Mouse (Mus musculus) embryonic facial prominence, embryonic 12.5 days (tissue): ENCODE measurements around the gene Pgpep1l. TPM values are rescaled to one million over a fixed set of nuclear protein-coding genes. Genes with fewer than 3 reads are reported as not detected.
"Not testable (repeated sequence)": the region's sequence is repeated elsewhere in the genome, so short reads cannot be mapped to it uniquely, and the experiment has no call there.

ENCODE experiments used
- ATAC-seq: fragments of 200-750 bp; cut with Nextera tagmentation; 2 replicates; pipeline ENCODE4 v1.8.0; 2017; ENCODE audit not compliant: insufficient number of reproducible peaks, insufficient read depth, low FRiP score, low TSS enrichment
- H3K27ac ChIP-seq: fragments of 300-500 bp; sonication (generic); 2 replicates; pipeline ENCODE4 v1.5.1; 2016; ENCODE audit warnings: mild to moderate bottlenecking
- H3K27me3 ChIP-seq: fragments of 300-500 bp; sonication (generic); 2 replicates; pipeline ENCODE4 v1.6.1; 2016; ENCODE audit warnings: mild to moderate bottlenecking, moderate library complexity
- H3K36me3 ChIP-seq: fragments of 300-500 bp; sonication (generic); 2 replicates; pipeline ENCODE4 v1.6.1; 2016; ENCODE audit warnings: mild to moderate bottlenecking
- H3K4me1 ChIP-seq: fragments of 300-500 bp; sonication (generic); 2 replicates; pipeline ENCODE4 v1.6.1; 2016
- H3K4me2 ChIP-seq: fragments of 300-500 bp; sonication (generic); replicated peaks from 2 replicates; pipeline ENCODE4 v1.6.1; 2016; ENCODE audit warnings: mild to moderate bottlenecking, moderate library complexity
- H3K4me3 ChIP-seq: fragments of 300-500 bp; sonication (generic); 2 replicates; pipeline ENCODE4 v1.5.1; 2016; ENCODE audit warnings: mild to moderate bottlenecking
- H3K9ac ChIP-seq: fragments of 300-500 bp; sonication (generic); 2 replicates; pipeline ENCODE4 v1.6.1; 2016; ENCODE audit warnings: mild to moderate bottlenecking, moderate library complexity
- H3K9me3 ChIP-seq: fragments of 300-500 bp; sonication (generic); 2 replicates; pipeline ENCODE4 v1.6.1; 2016; ENCODE audit warnings: mild to moderate bottlenecking, moderate library complexity
- WGBS: fragments of 180-500 bp; shearing (Covaris S2); methylation state at CpG from one replicate; pipeline ENCODE4 v1.1.7; 2016; 5-methylcytosine and 5-hydroxymethylcytosine counted together
- polyA plus RNA-seq: library from polyadenylated mRNA; unstranded; fragments of >200 nt; fragmentation: Nextera tagmentation; extraction: Ambion mirVana; gene quantifications from 2 replicates; pipeline ENCODE4 v1.2.1, GENCODE M21; 2016

Gene Pgpep1l
- polyA plus RNA-seq, 1 experiment from 2014 or later: not detected

DNA sequence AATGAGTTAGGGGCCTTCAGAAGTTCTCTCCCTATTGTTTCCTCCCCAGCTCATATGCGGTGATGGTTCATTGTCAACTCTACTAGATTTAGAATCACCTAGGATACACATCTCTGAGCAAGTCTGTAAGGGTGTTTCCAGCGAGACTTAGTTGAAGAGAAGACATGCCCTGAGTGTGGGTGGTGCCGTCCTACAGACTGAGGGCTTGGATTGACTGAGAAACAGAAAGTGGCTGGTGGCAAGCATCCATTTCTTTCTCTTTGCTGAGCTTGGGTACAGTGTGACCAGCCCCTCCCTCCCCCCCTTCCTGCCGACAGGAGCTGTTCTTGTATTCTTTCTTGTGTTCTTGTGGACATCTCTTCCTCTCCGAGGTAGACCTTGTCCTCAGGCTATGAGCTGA lies 17.3 kb upstream of the Pgpep1l start:
- Histone ChIP-seq H3K9me3 (no peaks in the 10 kb centered on the region), H3K9ac (no peak overlapping the region), H3K27me3 (no peaks in the 10 kb centered on the region), H3K27ac (no peak overlapping the region), H3K4me2 (no peak overlapping the region), H3K4me3 (no peak overlapping the region), H3K4me1 (peaks cover 36% of the 10 kb centered on the region), H3K36me3 (no peaks in the 10 kb centered on the region)
- ATAC-seq: no peak
- 64% methylated on average over 5 of the region's 5 CpGs for WGBS

DNA sequence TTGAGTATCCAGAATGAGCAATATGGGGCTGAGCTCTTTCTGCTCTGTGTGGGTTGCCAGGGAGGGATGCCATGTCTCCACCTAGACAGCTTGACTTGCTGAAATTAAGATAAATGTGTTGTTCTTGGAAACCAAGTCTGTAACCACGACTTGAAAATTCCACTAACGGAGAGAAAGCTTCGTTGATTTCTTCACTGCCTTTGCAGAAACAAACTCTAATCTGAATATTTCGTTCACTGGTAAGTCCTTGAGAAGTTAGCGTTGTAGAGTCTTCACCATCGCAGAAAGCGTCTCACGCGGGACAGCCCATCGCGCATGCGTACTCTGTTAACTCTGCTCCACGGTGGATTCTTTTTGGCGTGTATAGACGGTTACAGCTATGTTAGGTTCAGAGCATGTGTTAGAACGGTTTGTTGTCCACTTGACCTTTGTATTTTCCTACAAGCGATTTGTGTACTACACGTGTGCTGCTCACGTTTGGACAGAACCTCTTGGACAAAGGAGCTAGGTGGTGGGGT lies 16.4 kb upstream of the Pgpep1l start:
- ATAC-seq: no peak
- Histone ChIP-seq H3K4me1 (peaks cover 35% of the 10 kb centered on the region), H3K36me3 (no peaks in the 10 kb centered on the region), H3K9ac (no peak overlapping the region), H3K9me3 (no peaks in the 10 kb centered on the region), H3K4me2 (no peak overlapping the region), H3K27ac (no peak overlapping the region), H3K27me3 (no peaks in the 10 kb centered on the region), H3K4me3 (no peak overlapping the region)
- WGBS: 93% methylated on average over 19 of the region's 19 CpGs

DNA sequence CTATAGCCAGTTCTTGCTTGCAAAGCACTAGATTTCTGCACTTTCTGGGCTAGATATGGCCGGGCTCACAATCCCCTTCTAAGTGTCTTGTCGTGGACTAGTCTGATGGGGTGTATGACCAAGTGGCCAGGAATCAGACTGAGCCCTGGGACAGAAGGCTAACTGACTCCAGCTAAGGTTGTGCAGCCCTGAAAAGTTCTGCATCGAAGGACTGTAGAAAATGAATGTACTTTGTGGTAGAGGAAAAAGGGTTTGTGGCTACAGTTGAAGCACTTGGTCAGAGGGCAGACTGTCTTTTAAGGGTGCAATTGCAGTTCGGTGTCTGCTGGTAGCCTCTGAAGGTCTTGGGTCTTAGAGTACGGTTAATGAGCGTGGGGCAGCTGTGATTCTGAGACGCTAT lies 15.4 kb upstream of the Pgpep1l start:
- ATAC-seq: no peak
- no peak overlapping the region for H3K27ac ChIP-seq
- 86% methylated on average over 7 of the region's 7 CpGs for WGBS
- H3K36me3 ChIP-seq: no peaks in the 10 kb centered on the region
- H3K9ac ChIP-seq: no peak overlapping the region
- no peak overlapping the region for H3K4me3 ChIP-seq
- H3K4me1 ChIP-seq: peaks cover 30% of the 10 kb centered on the region
- no peaks in the 10 kb centered on the region for H3K9me3 ChIP-seq
- no peaks in the 10 kb centered on the region for H3K27me3 ChIP-seq
- no peak overlapping the region for H3K4me2 ChIP-seq

DNA sequence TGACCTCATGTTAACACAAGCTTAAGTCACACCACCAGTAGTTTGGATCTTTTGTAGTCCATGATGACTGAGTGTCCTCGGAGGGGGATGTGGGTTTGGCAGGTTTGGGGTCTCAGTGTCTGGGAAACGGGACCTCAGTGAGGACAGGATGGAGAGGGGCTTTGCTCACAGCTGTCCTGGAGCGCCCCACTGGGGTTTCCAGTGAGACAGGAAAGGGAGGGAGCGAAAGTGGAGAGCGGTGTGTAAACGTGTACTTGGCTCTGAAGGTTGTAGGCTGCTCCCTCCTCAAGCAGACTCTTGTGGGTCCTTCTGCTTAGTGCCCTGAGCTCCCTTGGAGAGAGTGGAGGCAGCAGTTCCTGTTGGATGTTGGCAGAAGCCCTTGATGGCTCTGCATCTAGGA lies 14.9 kb upstream of the Pgpep1l start:
- 74% methylated on average over 6 of the region's 6 CpGs for WGBS
- Histone ChIP-seq H3K27ac (no peak overlapping the region), H3K4me1 (peaks cover 30% of the 10 kb centered on the region), H3K9me3 (no peaks in the 10 kb centered on the region), H3K9ac (no peak overlapping the region), H3K4me2 (no peak overlapping the region), H3K27me3 (no peaks in the 10 kb centered on the region), H3K4me3 (no peak overlapping the region), H3K36me3 (no peaks in the 10 kb centered on the region)
- ATAC-seq: no peak

DNA sequence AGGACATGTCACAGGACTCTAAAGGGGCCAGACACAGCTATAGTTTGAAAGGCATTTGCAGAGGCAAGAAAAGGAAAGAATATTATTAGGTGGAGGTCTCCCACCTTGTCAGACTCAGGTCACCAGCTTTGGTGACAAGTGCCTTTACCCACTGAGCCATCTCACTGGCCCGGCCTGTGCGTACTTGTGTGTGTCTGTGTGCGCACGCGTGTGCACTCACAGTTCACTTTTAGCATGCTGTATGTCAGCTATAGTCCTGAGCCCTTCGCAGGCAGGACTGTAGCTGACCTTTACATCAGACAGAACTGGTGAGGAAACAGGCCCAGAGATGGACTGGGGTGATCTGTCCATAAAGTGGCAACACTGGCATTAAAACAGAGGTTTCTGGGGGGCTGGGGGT lies 14.4 kb upstream of the Pgpep1l start:
- H3K27me3 ChIP-seq: no peaks in the 10 kb centered on the region
- H3K4me1 ChIP-seq: peaks cover 30% of the 10 kb centered on the region
- WGBS: 95% methylated on average over 6 of the region's 6 CpGs
- no peaks in the 10 kb centered on the region for H3K9me3 ChIP-seq
- H3K36me3 ChIP-seq: no peaks in the 10 kb centered on the region
- ATAC-seq: no peak
- H3K9ac ChIP-seq: no peak overlapping the region
- H3K4me2 ChIP-seq: no peak overlapping the region
- H3K4me3 ChIP-seq: no peak overlapping the region
- H3K27ac ChIP-seq: peak overlapping the region; percentile 47; the same call in 1 of the 2 replicates

DNA sequence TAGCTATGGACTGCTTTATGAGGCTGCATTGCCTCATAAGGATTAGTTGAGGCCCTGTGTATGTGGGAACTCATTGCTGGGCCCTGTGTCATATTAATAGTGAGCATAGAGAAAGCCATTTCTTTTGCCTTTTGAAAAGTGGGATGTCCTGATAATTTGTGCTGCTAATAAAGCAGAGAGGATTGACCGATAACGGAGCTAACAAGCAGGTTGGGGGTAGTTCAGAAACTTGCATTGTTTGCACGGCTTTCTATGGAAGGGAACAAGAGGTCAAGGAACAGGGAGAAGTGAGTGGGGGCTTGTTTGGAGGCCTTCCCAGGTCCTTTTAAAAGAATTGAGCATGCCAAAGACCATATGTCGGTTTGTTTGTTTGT lies 13.9 kb upstream of the Pgpep1l start:
- Histone ChIP-seq H3K4me3 (no peak overlapping the region), H3K36me3 (no peaks in the 10 kb centered on the region), H3K9me3 (no peaks in the 10 kb centered on the region), H3K27ac (peak overlapping the region; percentile 47; the same call in 1 of the 2 replicates), H3K27me3 (no peaks in the 10 kb centered on the region), H3K4me2 (no peak overlapping the region), H3K9ac (no peak overlapping the region), H3K4me1 (peaks cover 30% of the 10 kb centered on the region)
- no peak for ATAC-seq
- WGBS: 59% methylated on average over 4 of the region's 4 CpGs

DNA sequence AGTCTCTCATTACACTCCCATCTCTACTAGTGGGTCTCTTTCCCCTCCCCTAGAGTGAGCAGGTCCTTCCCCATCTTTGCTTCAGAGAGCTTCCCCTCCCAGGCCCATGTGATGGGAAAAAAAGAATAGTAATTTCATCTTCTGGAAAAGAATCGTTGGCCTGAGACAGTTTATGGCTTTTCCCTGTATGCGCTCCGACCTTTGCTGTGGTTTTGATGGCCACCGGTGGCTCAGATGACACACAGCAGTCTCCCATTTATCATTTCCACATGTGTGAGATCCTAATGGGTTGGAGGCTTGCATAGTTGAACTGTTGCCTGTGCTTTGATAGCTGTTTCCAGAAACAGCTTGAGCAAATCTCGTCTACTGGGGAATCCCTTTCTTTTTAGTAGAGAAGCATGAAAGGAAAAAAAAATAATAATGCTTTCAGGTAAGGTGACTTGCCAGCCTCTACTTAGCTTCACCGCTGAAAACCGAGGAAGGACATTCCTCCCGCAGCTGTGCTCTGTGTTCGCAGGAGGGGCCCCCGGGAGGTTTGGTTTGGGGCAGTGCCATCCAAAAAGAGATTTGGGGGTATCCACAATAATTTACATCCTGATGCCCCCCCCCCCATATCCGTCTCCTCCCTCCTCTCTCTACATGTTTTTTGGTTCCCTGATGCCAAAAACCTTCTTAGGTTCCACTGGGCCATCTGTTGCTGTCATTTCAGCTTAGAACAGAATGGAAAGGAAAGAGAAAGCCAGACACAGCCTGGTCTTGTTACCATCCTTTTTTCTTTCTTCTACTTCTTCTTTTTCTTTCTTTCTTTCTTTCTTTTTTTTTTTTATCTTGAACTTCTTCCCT lies 13.2 kb upstream of the Pgpep1l start:
- H3K9ac ChIP-seq: no peak overlapping the region
- H3K4me3 ChIP-seq: no peak overlapping the region
- H3K4me1 ChIP-seq: peaks cover 30% of the 10 kb centered on the region
- peak overlapping the region; percentile 28 for H3K4me2 ChIP-seq
- peak overlapping the region; percentile 72 for H3K27ac ChIP-seq
- H3K27me3 ChIP-seq: no peaks in the 10 kb centered on the region
- WGBS: 12% methylated on average over 11 of the region's 11 CpGs
- no peak; the same call in 1 of the 2 replicates for ATAC-seq
- no peaks in the 10 kb centered on the region for H3K9me3 ChIP-seq
- H3K36me3 ChIP-seq: no peaks in the 10 kb centered on the region

DNA sequence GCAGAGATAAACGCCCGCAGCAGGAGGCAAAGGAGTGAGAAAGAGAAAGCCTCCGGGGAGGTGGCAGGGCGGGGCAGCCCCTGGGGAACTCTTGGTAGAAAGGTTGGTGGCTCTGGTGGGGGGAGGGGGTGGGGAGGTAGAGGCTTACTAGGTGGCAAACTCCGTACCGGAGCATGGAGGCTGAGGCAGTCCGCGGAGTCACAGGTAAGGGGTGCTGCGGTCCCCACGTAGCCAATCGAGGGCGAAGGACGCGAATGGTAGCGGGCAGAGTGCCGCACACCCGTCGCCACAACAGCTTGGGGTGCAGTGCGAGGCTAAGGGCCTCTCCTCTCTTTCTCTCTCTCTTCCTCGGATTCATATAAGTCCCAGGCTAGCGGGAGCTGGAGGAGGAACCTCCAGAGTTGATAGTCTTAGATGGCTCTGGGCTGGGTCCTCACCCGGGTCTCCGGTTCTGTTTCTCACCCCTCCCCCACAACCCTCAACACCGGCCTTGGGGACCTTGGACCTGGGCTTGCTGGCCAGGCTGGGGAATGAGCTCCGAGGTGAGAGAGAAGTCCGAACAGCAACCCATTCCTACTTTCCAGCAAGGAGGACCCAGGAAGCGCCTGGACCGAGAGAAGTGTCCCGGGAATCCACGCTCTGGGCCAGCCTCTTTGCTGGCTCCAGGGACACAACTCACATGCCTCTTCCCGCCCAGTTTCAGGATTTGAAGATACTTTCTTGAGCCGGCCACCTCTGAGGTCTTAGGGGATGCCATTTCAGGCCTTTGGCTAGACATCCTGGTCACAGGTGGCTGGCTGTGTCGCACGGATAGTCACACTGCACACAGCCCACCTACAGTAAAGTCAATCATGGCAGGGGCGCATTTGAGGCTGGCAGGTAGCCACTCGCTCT lies 12.1 kb upstream of the Pgpep1l start:
- WGBS: 3% methylated on average over 36 of the region's 36 CpGs
- peak; percentile 19; the same call in 1 of the 2 replicates for ATAC-seq
- no peaks in the 10 kb centered on the region for H3K27me3 ChIP-seq

DNA sequence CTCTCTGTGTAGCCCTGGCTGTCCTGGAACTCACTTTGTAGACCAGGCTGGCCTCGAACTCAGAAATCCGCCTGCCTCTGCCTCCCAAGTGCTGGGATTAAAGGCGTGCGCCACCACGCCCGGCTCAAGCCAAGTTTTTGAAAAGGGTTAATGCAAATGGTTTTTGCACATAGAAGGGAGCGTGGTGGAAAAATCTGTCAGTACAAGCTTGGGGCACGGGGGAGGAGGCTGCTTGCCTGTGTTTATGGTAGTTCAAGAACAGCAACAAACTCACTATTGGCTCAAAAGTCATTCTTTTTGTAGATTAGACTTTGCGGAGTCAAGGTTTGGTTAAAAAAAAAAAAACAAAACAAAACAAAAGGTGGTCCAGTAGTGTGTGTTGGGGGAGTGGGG lies 11.4 kb upstream of the Pgpep1l start:
- WGBS: 55% methylated on average over 9 of the region's 9 CpGs
- not testable (repeated sequence) for H3K9me3 ChIP-seq, H3K27ac ChIP-seq, H3K9ac ChIP-seq, ATAC-seq, H3K27me3 ChIP-seq, H3K36me3 ChIP-seq
- peak overlapping the region; percentile 63 for H3K4me2 ChIP-seq
- peak overlapping the region; percentile 32 for H3K4me3 ChIP-seq
- peaks cover 33% of the 10 kb centered on the region for H3K4me1 ChIP-seq

More for the DNA sequence above, 12.1 kb upstream of the Pgpep1l start:
- Histone ChIP-seq H3K4me1 (peaks cover 30% of the 10 kb centered on the region), H3K9me3 (no peaks in the 10 kb centered on the region), H3K4me3 (peak overlapping the region; percentile 32), H3K27ac (peak overlapping the region; percentile 47; the same call in 1 of the 2 replicates), H3K9ac (peak overlapping the region; percentile 15; the same call in 1 of the 2 replicates), H3K4me2 (peak overlapping the region; percentile 63), H3K36me3 (no peaks in the 10 kb centered on the region)

DNA sequence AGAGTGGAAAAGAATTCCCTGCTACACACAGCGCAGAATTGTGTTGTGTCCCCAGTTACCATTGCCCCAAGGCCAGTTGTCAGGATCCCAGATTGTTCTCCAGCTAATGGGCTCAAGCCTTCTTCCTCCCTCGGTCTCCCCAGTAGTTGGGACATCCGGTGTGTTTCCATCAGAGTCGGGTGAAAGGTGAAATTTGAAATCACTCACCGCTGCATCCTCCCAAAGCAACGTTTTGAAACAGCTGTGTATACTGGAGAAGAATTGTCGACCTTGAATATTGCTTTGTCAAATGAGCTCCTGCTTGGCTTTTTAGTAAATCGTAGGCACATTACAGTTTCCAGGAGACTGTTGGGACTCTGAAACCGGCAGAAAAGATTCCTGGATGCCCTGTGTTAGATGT lies 10.9 kb upstream of the Pgpep1l start:
- Histone ChIP-seq H3K27me3 (no peaks in the 10 kb centered on the region), H3K4me1 (peaks cover 33% of the 10 kb centered on the region), H3K4me3 (no peak overlapping the region), H3K9ac (no peak overlapping the region), H3K9me3 (no peaks in the 10 kb centered on the region), H3K27ac (no peak overlapping the region), H3K4me2 (no peak overlapping the region), H3K36me3 (no peaks in the 10 kb centered on the region)
- ATAC-seq: no peak
- 44% methylated on average over 9 of the region's 9 CpGs for WGBS

DNA sequence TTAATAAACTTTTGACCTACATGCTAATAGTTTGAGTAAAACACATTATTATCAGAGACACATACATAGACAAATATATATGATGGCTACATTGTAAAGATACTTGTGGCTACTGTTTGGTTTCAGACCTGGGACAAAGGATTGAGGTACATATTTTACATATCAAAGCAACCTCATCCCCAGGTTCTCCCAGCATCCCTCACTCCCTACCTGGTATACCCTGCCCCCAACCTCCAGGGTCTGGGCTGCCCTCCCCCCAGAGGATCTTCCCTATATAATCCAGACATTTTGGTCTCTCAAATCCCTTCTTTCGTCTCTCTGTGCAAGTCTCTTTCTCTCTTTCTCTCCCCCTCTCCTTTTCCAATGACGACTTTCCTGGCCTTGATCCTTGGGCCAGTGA lies 10.2 kb upstream of the Pgpep1l start:
- no peak overlapping the region for H3K27ac ChIP-seq
- H3K9me3 ChIP-seq: no peaks in the 10 kb centered on the region
- WGBS: 53% methylated on average over 2 of the region's 2 CpGs
- no peaks in the 10 kb centered on the region for H3K36me3 ChIP-seq
- no peak for ATAC-seq
- no peak overlapping the region for H3K4me3 ChIP-seq
- H3K4me2 ChIP-seq: no peak overlapping the region
- H3K9ac ChIP-seq: no peak overlapping the region
- H3K27me3 ChIP-seq: no peaks in the 10 kb centered on the region
- peaks cover 33% of the 10 kb centered on the region for H3K4me1 ChIP-seq
